Mouse (Mus musculus) MEL (cell line): ENCODE measurements around the gene Rassf2. TPM values are rescaled to one million over a fixed set of nuclear protein-coding genes. Genes with fewer than 3 reads are reported as not detected.

Source experiments
- DNase-seq: peaks from one replicate; pipeline ENCODE4 v3.0.0; 2011; ENCODE audit warnings: low read depth, low spot score
- H3K27ac ChIP-seq: 2 replicates; pipeline ENCODE4 v1.5.1; 2012; ENCODE audit warnings: low read depth, mild to moderate bottlenecking, control low read depth, low read length, moderate library complexity; ENCODE audit not compliant: control insufficient read depth
- H3K27me3 ChIP-seq, 2 experiments: fragments of 150-350 bp in 1 of 2; sonication (generic) in 1 of 2; 2 replicates each; pipeline ENCODE4 v1.6.1; 2012; ENCODE audit warnings: low read length in 2 of 2, mild to moderate bottlenecking in 2 of 2, improper control_type of control experiment in 1 of 2, moderate library complexity in 1 of 2; ENCODE audit not compliant: insufficient read depth in 2 of 2, control insufficient read depth in 1 of 2
- H3K36me3 ChIP-seq, 2 experiments: 2 replicates each; pipeline ENCODE4 v1.6.1; 2012 to 2014; ENCODE audit warnings: low read length in 2 of 2, improper control_type of control experiment in 1 of 2, inconsistent platforms in 1 of 2, mild to moderate bottlenecking in 1 of 2; ENCODE audit not compliant: insufficient read depth in 2 of 2, control insufficient read depth in 1 of 2
- H3K4me1 ChIP-seq, 2 experiments: fragments of 150-350 bp in 1 of 2; sonication (generic) in 1 of 2; 2 replicates each; pipeline ENCODE4 v1.6.1; 2012; ENCODE audit warnings: low read length in 2 of 2, improper control_type of control experiment in 1 of 2, mild to moderate bottlenecking in 1 of 2; ENCODE audit not compliant: insufficient read depth in 2 of 2, control insufficient read depth in 1 of 2
- H3K4me3 ChIP-seq, 2 experiments: fragments of 150-350 bp in 1 of 2; sonication (generic) in 1 of 2; 2 replicates each; pipeline ENCODE4 v1.5.1; 2012; ENCODE audit warnings: low read depth in 2 of 2, low read length in 2 of 2, mild to moderate bottlenecking in 2 of 2, moderate library complexity in 2 of 2, control low read depth in 1 of 2, improper control_type of control experiment in 1 of 2; ENCODE audit not compliant: control insufficient read depth in 1 of 2, insufficient read depth in 1 of 2
- H3K79me2 ChIP-seq: 2 replicates; pipeline ENCODE4 v1.6.1; 2012; ENCODE audit warnings: mild to moderate bottlenecking, low read length, moderate library complexity; ENCODE audit not compliant: control insufficient read depth, poor library complexity, insufficient read depth
- H3K9ac ChIP-seq: 2 replicates; pipeline ENCODE4 v1.6.1; 2012; ENCODE audit warnings: low read depth, mild to moderate bottlenecking, control low read depth, low read length, moderate library complexity; ENCODE audit not compliant: control insufficient read depth, poor library complexity, severe bottlenecking
- H3K9me3 ChIP-seq: fragments of 150-350 bp; sonication (generic); replicated peaks from 2 replicates; pipeline ENCODE4 v1.6.1; 2012; ENCODE audit warnings: mild to moderate bottlenecking, low read length, improper control_type of control experiment, moderate library complexity; ENCODE audit not compliant: insufficient read depth
- BHLHE40 ChIP-seq: IDR thresholded peaks from 2 replicates; pipeline ENCODE4 v1.6.1; 2012; ENCODE audit warnings: low read depth, mild to moderate bottlenecking, inconsistent platforms, low read length, improper control_type of control experiment, borderline replicate concordance
- CHD1 ChIP-seq: IDR thresholded peaks from 2 replicates; pipeline ENCODE4 v1.6.1; 2012; ENCODE audit warnings: low read depth, mild to moderate bottlenecking, inconsistent platforms, low read length, improper control_type of control experiment
- CHD2 ChIP-seq: IDR thresholded peaks from 2 replicates; pipeline ENCODE4 v1.6.1; 2011; ENCODE audit warnings: low read length, improper control_type of control experiment
- CTCF ChIP-seq, 3 experiments: IDR thresholded peaks in 2 of 3; conservative IDR thresholded peaks in 1 of 3; 2 replicates each; pipeline ENCODE4 v1.5.1; 2011 to 2012; ENCODE audit warnings: low read length in 3 of 3, low read depth in 2 of 3, mild to moderate bottlenecking in 2 of 3, improper control_type of control experiment in 1 of 3, inconsistent platforms in 1 of 3, mixed read lengths in 1 of 3, moderate library complexity in 1 of 3; ENCODE audit not compliant: control insufficient read depth in 1 of 3, insufficient read depth in 1 of 3, poor library complexity in 1 of 3, severe bottlenecking in 1 of 3
- EP300 ChIP-seq, 2 experiments: IDR thresholded peaks; 2 replicates each; pipeline ENCODE4 v1.6.1; 2011; ENCODE audit warnings: improper control_type of control experiment in 2 of 2, low read length in 2 of 2, low read depth in 1 of 2, mild to moderate bottlenecking in 1 of 2
- HCFC1 ChIP-seq: IDR thresholded peaks from 2 replicates; pipeline ENCODE4 v1.6.1; 2012; ENCODE audit warnings: low read depth, mild to moderate bottlenecking, inconsistent platforms, low read length, improper control_type of control experiment, moderate library complexity
- MXI1 ChIP-seq: IDR thresholded peaks from 2 replicates; pipeline ENCODE4 v1.6.1; 2011; ENCODE audit warnings: mild to moderate bottlenecking, low read depth, low read length, improper control_type of control experiment
- MYB ChIP-seq: IDR thresholded peaks from 2 replicates; pipeline ENCODE4 v1.6.1; 2011; ENCODE audit warnings: mild to moderate bottlenecking, low read depth, low read length, improper control_type of control experiment
- MYC ChIP-seq: IDR thresholded peaks from 2 replicates; pipeline ENCODE4 v1.6.1; 2011; ENCODE audit warnings: low read depth, mild to moderate bottlenecking, low read length, improper control_type of control experiment, moderate library complexity
- POLR2AphosphoS2 ChIP-seq: IDR thresholded peaks from 2 replicates; pipeline ENCODE4 v1.6.1; 2011; ENCODE audit warnings: low read length, improper control_type of control experiment
- POLR2AphosphoS5 ChIP-seq: IDR thresholded peaks from 2 replicates; pipeline ENCODE4 v1.6.1; 2012; ENCODE audit warnings: low read depth, borderline replicate concordance, mild to moderate bottlenecking, inconsistent platforms, low read length, moderate library complexity, mixed read lengths
- SIN3A ChIP-seq: IDR thresholded peaks from 2 replicates; pipeline ENCODE4 v1.6.1; 2012; ENCODE audit warnings: low read length, improper control_type of control experiment, inconsistent platforms
- TAL1 ChIP-seq: IDR thresholded peaks from 2 replicates; pipeline ENCODE4 v1.6.1; 2012; ENCODE audit warnings: mild to moderate bottlenecking, inconsistent platforms, low read length, moderate library complexity, mixed read lengths
- USF2 ChIP-seq, 2 experiments: IDR thresholded peaks; 2 replicates each; pipeline ENCODE4 v1.6.1; 2011 to 2012; ENCODE audit warnings: improper control_type of control experiment in 2 of 2, low read length in 2 of 2, borderline replicate concordance in 1 of 2, inconsistent platforms in 1 of 2, low read depth in 1 of 2, mild to moderate bottlenecking in 1 of 2; ENCODE audit not compliant: insufficient read depth in 1 of 2
- ZC3H11A ChIP-seq: IDR thresholded peaks from 2 replicates; pipeline ENCODE4 v1.6.1; 2012; ENCODE audit warnings: low read depth, mild to moderate bottlenecking, inconsistent platforms, low read length, improper control_type of control experiment
- ZKSCAN1 ChIP-seq: IDR thresholded peaks from 2 replicates; pipeline ENCODE4 v1.6.1; 2012; ENCODE audit warnings: low read depth, mild to moderate bottlenecking, inconsistent platforms, low read length, improper control_type of control experiment, moderate library complexity
- ZNF384 ChIP-seq: IDR thresholded peaks from 2 replicates; pipeline ENCODE4 v1.6.1; 2012; ENCODE audit warnings: low read depth, mild to moderate bottlenecking, inconsistent platforms, low read length, improper control_type of control experiment
- polyA plus RNA-seq, 2 experiments: library from polyadenylated mRNA; stranded (reverse) in 1 of 2; unstranded in 1 of 2; fragments of >175 nt in 1 of 2; fragments of >200 nt in 1 of 2; gene quantifications; 2 replicates each; pipeline versions ENCODE4 v1.2.1 to v1.2.4; 2012; ENCODE audit warnings: low replicate concordance in 2 of 2, low read depth in 1 of 2; ENCODE audit not compliant: insufficient read length in 2 of 2, insufficient read depth in 1 of 2, missing spikeins in 1 of 2
- total RNA-seq: library from RNA; depleted of rRNA; stranded (reverse); fragments of 300-350 nt; gene quantifications from 2 replicates; pipeline ENCODE4 v1.2.3, GENCODE M21; 2012

The Rassf2 gene
- total and polyA plus RNA-seq, 3 experiments: 0.69 to 4.1 TPM; not detected in 1

DNA sequence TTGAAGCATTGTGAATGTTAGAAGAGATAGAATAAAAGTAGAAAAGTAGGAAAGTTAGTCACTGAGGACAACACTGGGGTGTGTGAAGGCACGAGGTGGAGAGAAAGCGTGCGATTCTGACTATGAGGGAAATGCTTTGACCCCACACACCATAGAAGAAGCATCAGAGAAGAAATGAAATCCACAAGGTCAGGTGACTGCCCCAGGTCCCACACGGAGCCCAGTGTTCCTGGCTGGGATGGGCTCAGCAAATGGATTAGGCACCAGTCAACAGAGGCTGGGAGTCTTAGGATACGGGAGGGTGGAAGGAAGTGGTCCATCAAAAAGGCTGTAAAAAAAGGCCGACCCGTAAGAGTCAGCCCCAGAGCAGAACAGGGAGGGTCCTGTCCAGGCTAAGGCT is 9.6 kb downstream of the Rassf2 start:
- DNase-seq: no peak
- peaks cover 0 to 9% of the 10 kb centered on the region in 2 experiments; a peak in 2 of 4 replicates for H3K4me1 ChIP-seq
- H3K36me3 ChIP-seq: no peaks in the 10 kb centered on the region
- H3K4me3 ChIP-seq: no peak overlapping the region
- no peaks in the 10 kb centered on the region for H3K27me3 ChIP-seq
- TF ChIP-seq CTCF (IDR thresholded peaks at IDR 0.05 in 2 of 3, conservative IDR thresholded peaks at IDR 0.05 in 1 of 3; ENCODE audit: control insufficient read depth in 1 of 3, insufficient read depth in 1 of 3, low read depth in 2 of 3, low read length in 3 of 3, poor library complexity in 1 of 3, severe bottlenecking in 1 of 3) (no peak), MXI1 (no peak), BHLHE40 (no peak), HCFC1 (no peak), ZKSCAN1 (no peak)
- H3K27ac ChIP-seq: no peak overlapping the region
- no peaks in the 10 kb centered on the region for H3K9me3 ChIP-seq
- H3K9ac ChIP-seq: no peak overlapping the region
- no peaks in the 10 kb centered on the region for H3K79me2 ChIP-seq

DNA sequence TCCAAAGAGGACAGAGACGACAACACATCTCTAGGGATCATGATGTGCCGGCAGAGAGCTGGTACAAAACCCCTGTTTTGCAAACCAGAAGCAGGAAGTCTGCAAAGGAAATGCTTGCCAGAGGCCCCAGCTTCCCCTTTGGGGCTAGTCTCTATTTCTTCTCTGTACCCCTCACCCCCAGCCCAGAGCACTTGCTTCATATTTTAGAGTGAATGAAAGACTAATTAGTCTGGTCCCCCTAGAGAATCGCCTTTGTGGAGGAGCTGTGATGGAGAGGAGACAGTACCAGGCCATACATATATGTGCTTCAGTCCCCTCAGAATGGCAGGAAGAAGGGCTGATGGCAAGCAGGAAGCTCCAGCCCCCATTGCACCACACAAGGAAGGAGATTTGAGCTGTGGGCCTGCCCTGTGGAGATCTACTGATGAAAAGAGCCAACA is 10.7 kb downstream of the Rassf2 start:
- peak; percentile 8 for DNase-seq
- Histone ChIP-seq H3K4me3 (no peak overlapping the region), H3K4me1 (peaks cover 0 to 9% of the 10 kb centered on the region in 2 experiments; a peak in 2 of 4 replicates)

DNA sequence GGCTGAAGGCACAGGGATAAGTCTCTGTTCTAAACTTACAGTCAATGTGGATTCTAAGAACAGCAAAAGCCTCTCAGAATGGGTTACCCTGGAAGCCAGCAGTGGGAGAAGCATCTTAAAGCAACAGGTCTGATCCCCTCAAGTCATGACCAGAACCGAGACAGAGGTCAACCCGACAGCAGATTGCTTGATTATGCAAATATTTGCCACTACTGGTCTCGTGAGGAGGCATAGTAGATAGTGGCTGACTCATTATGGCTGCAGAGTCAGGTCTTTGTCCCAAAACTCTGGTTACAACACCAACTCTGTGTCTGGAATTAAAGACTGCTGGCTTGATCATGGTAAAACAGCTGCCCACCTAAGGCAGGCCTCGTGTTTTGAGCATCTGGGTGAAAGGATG is 11.9 kb downstream of the Rassf2 start:
- DNase-seq: no peak
- peaks cover 0 to 9% of the 10 kb centered on the region in 2 experiments; a peak in 2 of 4 replicates for H3K4me1 ChIP-seq
- TF ChIP-seq HCFC1 (no peak), BHLHE40 (no peak), POLR2AphosphoS2 (no peak)
- TF ChIP-seq, all 39 proteins: peak for 0
- Histone ChIP-seq H3K27me3 (no peaks in the 10 kb centered on the region), H3K9me3 (no peaks in the 10 kb centered on the region), H3K36me3 (no peaks in the 10 kb centered on the region), H3K9ac (no peak overlapping the region), H3K4me3 (no peak overlapping the region), H3K79me2 (no peaks in the 10 kb centered on the region), H3K27ac (no peak overlapping the region)

More for the DNA sequence above, 10.7 kb downstream of the Rassf2 start:
- TF ChIP-seq SIN3A: no peak
- TF ChIP-seq ZC3H11A: no peak
- TF ChIP-seq ZNF384: no peak
- no peak for TF ChIP-seq CTCF (IDR thresholded peaks at IDR 0.05 in 2 of 3, conservative IDR thresholded peaks at IDR 0.05 in 1 of 3; ENCODE audit: control insufficient read depth in 1 of 3, insufficient read depth in 1 of 3, low read depth in 2 of 3, low read length in 3 of 3, poor library complexity in 1 of 3, severe bottlenecking in 1 of 3)
- TF ChIP-seq MYC: no peak
- no peak for TF ChIP-seq TAL1
- TF ChIP-seq EP300 (IDR thresholded peaks at IDR 0.05; ENCODE audit: low read depth in 1 of 2, low read length in 2 of 2): no peak
- TF ChIP-seq CHD1: no peak
- no peak for TF ChIP-seq CHD2
- TF ChIP-seq POLR2AphosphoS5: no peak
- no peak for TF ChIP-seq USF2 (IDR thresholded peaks at IDR 0.05; ENCODE audit: borderline replicate concordance in 1 of 2, insufficient read depth in 1 of 2, low read depth in 1 of 2, low read length in 2 of 2)
- TF ChIP-seq MYB: no peak
- H3K79me2 ChIP-seq: no peaks in the 10 kb centered on the region
- H3K9me3 ChIP-seq: no peaks in the 10 kb centered on the region
- no peak overlapping the region for H3K27ac ChIP-seq
- H3K36me3 ChIP-seq: no peaks in the 10 kb centered on the region
- no peaks in the 10 kb centered on the region for H3K27me3 ChIP-seq
- no peak overlapping the region for H3K9ac ChIP-seq
